Mouse (Mus musculus) v-Abl transformed pro-B cells (cell line): ENCODE measurements around the gene Pnpla5.
"Not testable (repeated sequence)": the region's sequence is repeated elsewhere in the genome, so short reads cannot be mapped to it uniquely, and the experiment has no call there.

Experiments
- in situ Hi-C, 2 experiments: fragments of 400-800 bp; cut with MboI; formaldehyde crosslinking; loops; one replicate each; pipeline ENCODE4 v1.15.1; 2025; ENCODE audit not compliant: unreplicated experiment in 2 of 2

The Pnpla5 gene

DNA sequence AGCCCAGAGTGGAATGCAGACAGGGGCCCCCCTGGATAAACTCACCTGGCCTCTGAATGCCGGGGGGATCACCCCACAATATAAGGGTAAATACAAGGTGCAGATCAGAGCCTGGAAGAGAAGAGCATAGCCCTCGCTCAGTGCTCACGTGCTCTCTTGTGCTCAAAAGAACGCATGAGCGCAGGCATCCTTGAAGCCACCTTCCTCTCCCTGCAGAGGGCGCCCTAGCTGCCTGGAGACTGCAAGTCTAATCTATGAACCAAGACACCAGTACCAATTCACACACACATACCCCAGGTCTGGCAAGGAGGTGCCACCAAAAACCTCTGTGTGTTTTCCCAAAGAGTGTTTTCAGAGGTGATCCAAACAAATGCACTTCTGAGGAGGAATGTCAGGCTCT is 2.4 kb downstream of the Pnpla5 start:
- in situ Hi-C loops: no loop called here

DNA sequence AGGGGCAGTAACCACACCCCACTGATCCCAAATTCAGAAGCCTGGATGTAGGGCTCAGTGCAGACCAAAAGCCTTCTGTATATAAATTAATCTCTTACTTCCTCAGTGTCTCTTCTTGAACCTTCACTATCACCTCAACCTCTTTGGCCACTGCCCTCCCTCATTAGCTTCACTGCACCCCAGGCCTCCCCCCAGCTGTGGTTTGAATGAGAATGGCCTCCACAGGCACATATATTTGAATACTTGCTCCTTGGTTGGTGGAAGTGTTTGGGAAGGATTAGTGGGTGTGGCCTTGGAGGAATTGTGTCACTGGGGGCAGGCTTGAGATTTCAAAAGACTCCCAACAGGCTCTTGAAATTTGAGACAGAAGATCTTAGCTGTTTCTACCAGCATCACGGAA is 6.5 kb downstream of the Pnpla5 start:
- in situ Hi-C loops: no loop called here

DNA sequence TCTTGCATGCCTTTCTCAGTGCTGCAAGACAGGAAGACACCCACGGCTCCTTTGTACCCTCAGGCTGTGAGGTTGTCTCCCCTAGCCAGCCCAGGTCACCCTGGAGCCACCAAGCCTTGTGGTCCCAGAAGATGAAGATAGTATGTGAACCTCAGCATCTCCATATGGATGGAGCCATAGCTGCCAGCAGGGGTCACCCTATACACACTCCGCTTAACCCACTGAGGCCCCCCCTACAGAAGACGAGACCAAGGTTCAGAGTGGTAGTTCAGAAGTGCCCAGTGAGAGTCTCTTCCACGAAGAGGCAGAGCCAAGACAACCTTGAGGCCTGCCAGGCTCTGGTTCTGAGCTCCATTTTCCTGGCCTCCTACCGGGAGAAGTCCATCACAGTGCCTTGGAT is 7.2 kb downstream of the Pnpla5 start:
- in situ Hi-C loops: no loop called here

DNA sequence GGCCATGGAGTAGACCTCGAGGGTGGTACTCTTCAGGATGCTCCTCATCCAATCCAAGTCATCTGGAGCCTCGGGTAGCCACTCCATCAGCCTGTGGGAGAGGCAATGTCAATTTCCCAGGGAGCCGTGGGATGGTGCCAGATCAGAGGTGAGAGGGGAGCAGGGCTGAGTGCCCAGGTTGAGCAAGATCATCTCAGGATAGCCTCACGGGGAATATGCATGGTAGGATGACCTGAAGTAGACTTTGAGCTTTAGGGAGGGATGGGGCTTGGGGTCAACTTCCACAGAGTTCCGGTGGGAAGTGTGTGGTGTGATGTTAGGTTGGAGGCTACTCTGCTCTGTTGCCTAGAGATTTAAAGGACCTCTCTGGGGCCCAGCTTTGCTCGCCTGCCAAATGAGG is 9.1 kb downstream of the Pnpla5 start:
- in situ Hi-C loops: no loop called here

DNA sequence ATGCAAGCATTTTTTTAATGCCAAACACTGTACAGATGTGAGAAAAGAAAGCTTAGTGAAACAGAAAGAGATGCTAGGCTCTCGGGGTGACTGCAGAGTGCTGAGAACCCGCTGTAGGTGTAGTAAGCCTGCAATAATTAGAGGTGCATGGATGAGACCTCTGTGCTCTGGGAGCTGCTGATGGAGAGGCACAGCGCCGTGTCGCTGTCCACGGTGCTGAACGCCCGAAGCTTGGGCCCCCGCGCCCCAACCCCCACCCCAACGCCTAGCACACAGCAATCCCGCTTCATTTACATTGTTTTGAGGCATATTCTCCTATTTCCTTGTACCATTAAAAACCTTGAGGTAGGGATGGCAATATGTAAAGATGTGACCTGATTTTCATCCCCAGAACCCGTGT is 14.1 kb downstream of the Pnpla5 start:
- in situ Hi-C loops: no loop called here

DNA sequence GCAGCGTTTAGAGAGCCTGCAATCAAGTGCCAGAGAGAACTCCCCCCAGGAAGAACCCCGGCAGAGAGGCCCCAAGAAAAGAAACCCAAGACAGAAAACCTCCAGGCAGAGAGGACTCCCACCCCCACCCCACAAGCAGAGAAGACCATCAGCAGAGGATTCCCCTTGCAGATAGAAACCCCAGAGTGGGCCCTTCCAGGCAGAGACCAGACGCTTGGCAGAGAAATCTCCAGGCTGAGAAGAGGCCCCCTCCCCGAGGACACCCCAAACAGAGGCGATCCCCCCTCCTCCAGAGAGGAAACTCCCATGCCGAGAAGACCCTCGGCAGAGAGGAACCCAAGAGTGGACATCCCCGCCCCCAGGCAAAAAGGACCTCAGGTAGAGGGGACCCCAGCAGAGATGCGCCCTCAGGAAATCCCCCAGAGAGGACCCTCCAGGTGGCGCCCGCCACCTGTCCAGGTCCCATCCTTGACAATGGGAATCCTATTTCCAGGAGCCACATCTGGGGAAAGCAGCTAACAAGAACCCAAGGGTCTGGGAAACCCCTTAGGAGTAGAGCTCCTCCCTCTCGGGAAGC is 17.0 kb downstream of the Pnpla5 start:
- in situ Hi-C loops: no loop called here

DNA sequence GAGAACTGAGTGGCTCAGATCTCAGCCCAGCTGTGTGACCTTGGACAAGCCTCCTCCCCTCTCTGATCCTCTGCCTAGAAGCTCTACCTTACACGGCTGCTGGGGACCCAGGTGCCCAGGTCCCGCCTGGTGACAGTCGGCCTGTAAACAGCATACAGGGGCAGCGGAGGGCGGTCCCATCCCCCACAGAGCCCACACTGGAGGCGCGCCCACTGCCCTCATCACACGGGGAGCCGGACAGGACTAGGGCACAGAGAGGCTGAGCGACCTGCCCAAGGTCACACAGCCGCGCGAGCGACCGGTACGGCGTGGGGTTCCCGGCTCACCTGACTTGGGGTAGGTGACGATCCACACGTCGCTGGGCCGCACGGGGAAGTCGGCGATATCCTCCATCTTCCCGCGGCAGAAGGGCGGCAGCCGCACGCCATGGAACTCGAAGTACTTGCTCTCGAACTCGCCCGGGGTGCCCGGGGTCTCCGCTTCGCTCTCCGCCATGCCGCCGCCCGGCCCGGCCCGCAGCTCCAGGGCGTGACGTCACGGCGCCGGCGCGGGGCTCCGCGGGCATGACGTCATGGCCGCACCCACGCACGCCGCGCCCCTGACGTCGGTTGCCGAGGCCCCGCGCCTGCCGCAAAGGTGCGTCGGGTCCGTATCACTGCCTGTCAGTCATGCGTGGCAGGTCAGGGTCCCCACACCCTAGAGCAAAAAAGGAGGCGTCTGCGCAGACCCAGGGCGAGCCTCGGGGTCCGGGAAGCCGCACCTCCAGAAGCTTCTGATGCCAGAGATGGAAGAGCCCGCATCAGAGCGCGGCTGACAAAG is 17.7 kb downstream of the Pnpla5 start, which contains the start of gene Sult4a1:
Gene Sult4a1, minus strand, starts transcription at position 650 of the 819 bp plus-strand sequence.
- in situ Hi-C loops: no loop called here

DNA sequence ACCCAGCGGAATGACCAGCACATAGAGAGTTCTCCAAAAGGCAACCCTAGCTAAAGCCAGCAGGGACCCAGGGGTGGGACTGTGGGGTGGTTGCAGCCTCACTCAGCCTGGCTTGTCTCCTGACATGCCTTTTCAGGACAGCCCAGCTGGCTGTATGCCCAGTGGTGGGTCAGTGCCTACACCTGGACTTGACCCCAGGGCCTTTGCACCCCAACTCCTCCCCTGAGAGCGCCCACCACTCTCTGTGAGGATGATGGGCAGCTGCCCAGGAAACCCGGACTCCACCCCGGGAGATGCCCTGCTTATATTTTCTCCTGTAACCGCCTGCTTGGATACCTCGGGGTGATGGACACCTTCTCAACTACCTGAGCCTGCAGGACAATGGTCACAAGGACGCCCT is 18.3 kb downstream of the Pnpla5 start:
- in situ Hi-C loops: no loop called here

DNA sequence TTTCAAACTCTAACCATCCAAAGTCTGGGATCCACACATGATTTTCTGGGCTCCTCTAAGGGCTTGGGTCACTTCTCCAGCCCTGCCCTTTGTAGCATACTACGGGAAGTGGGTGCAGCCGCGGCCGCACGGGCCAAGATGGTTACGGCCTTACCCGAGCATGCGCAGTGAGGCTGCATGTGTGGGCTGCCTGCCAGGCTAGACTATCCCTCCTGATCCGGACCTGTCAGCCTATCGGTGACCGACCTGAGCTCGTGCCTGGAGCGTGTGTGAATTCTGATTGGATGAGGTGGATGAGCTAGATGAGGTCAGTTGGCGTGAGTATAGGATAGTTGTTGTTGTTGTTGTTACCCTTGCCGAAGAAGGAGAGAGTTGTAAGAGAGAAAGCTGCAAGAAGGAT is 25.4 kb downstream of the Pnpla5 start:
- in situ Hi-C loops: not testable (repeated sequence)

DNA sequence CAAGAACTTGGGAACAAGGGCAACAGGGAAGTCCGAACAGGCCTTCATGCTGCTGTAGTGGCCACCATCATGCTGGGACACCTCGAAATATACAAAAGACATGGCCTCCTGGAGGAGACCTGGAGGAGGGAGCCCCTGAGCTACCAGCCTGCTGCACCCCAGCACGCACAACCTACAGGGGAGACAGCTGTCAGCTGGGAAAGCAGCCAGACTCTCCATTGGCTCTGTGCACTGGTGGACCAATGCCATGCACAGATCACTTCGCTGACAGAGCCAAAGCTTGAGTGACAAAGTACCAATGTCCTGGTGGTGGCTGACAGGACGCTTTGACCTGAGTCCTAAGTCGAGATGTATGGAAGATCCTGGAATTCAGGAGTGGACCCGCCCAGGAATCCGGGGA is 26.9 kb downstream of the Pnpla5 start:
- in situ Hi-C loops: no loop called here

DNA sequence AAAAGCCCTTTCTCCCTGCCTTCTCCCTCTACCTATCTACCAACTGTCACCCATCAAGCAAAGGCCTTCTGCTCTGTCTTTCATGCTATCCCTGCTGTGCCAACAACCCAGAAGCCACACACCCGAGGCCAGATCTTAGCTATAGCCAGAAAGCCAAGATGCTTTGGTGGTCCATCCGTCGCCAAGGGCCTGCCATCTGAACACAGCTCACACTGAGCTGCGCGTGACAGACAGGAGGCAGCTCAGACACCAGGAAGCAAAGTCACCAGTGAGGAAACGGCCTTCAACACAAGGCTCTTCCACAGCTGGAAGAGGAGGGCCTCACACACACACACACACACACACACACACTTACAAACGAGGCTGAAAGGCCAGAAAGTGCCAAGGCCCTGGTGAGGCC is 28.1 kb downstream of the Pnpla5 start:
- in situ Hi-C loops: no loop called here

DNA sequence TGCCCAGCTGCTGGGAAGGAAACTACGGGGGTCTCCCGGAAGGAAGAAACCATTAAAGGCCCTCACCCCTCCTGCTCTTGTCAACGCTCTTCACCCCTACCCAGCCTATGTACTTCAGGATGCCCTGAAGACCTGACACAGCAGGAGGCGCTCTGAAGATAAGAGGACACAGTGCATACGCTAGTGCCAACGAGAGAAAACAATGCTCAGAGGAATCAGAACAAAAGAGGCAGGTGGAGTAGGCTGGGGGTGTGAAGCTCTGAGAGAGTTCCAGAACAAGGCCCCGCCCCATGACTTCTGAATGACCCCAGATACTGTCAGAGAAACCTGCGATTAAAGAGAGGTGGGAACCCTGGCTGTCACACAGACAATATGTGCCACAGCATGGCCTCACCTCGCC is 36.2 kb downstream of the Pnpla5 start:
- in situ Hi-C loops: no loop called here

DNA sequence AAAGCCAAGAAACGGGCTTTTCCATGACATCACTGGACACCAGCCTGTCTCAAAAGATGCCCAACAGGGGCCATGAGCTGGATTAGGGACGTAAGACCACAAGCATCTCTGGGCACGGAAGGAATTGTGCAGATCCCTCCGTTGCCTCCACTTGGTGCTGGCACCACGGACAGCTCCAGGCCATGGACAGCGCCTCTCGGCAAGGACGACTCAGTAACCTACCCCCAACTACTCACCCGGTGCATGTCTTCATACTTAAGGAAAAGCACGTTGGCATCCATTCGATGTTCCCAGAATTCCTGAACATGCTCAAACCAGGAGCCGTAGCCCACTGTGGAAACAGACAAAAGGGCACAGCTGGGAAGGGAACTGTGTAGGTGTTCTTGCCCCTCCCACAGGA is 36.6 kb downstream of the Pnpla5 start:
- in situ Hi-C loops: no loop called here

DNA sequence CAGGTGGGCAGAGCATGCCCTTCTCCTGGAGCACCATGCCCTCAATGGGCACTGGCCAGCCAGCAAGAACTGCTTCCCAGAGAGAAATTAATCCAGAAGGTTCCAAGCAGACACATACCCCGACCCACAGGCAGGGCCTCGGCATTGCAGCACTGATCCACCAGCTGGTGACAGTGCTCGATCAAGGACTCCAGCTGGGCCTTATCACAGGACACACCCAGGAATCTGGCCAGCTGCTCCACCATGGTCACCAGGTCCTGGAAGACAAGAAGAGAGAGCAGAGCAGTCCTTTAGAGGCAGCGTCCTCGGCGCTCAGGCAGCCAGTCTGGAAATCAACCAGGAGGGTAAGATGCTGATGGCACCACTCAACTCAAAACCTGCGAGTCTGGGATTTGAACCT is 42.9 kb downstream of the Pnpla5 start:
- in situ Hi-C loops: no loop called here

DNA sequence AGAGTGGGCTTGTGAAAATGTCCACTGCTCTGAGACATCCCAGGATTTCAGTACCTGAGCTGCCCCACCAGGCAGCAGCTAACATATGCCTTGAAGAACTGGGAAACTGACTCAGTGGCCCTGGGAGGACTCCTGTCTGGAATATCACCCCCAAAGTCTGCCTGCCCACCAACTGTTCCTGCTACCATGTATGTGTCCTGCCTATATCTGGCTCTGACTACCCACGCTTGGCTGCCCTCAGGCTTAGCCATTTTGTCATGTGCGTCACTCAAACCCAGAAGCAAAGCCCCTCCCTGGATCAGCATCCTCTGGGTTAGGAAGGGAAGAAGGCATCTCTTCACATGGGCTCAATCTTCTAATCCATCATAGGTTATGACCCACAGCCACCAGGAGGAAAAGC is 43.5 kb downstream of the Pnpla5 start:
- in situ Hi-C loops: loop anchor here (5.0 to 10.0 kb wide), 3 partner anchors 185 to 553 kb away; no protein-coding TSS in a partner anchor

DNA sequence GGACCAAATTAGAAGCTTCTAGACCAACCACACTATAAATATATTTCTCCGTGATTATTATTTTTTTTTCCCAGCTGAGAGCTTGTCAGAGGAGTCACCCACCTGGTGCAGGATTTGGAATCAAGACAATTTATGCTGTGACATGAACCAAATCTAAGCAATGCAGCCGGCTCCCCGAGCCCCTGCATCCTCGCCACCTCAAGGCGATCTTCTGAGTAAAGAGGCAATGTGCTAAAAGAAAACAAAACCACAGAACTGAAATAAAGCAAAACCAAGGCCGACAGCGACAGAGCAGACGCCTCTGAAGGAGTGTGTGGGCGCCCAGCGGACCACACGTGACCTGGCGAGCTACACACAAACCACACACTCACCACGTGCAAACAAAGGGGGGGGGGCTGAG is 44.3 kb downstream of the Pnpla5 start:
- in situ Hi-C loops: loop anchor here (5.0 to 10.0 kb wide), 3 partner anchors 186 to 554 kb away; no protein-coding TSS in a partner anchor

DNA sequence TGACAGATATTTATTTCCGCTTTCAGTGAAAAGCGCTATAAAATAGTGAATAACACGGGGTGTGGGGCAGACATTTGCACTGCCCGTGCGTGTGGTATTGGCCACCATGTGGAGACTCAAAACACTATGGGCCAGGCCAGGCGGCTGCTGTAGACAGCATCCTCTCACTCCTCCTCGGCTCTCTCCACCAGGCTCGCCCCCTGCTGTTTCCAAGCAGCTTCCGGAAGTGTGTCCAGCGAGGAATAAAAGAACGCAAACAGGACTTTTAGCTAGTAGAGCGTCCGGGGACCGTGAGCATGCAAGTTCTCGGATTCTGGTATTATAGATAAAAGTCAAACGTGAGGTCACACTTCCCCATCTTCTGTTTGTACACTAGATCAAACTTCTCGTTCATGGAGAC is 45.8 kb downstream of the Pnpla5 start:
- in situ Hi-C loops: loop anchor here (5.0 to 10.0 kb wide), 3 partner anchors 188 to 555 kb away; no protein-coding TSS in a partner anchor

DNA sequence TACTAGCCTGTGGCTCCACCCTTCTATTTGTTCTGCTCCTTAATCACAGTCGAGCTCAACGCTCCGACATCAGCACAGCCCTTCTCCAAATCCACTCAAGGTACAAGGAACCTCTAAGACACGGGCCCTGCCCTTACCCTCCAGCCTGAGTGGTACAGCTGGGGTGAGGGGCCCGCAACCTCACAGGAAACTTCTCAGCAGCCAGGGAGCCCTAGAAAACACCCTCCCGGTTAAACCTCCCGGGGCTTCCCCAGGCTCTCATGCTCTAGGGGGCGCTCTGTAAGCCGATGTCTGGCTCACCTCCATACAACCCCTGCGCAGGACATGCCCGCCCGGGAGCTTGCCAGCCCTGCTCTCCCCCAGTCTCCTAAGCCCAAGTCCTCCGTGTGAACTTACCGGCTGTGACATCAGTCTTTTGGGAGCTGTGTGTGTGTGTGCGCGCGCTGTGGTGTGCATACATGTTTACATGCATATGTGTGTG is 48.2 kb downstream of the Pnpla5 start:
- in situ Hi-C loops: loop anchor here (5.0 to 25.0 kb wide), 9 partner anchors 190 to 2012 kb away; partner anchors contain the start of genes 4930407I10Rik (in 1 of the 2), Bik (in 1 of the 2), Mei1 (in 1 of the 2) and Nfam1 (in 1 of the 2)

DNA sequence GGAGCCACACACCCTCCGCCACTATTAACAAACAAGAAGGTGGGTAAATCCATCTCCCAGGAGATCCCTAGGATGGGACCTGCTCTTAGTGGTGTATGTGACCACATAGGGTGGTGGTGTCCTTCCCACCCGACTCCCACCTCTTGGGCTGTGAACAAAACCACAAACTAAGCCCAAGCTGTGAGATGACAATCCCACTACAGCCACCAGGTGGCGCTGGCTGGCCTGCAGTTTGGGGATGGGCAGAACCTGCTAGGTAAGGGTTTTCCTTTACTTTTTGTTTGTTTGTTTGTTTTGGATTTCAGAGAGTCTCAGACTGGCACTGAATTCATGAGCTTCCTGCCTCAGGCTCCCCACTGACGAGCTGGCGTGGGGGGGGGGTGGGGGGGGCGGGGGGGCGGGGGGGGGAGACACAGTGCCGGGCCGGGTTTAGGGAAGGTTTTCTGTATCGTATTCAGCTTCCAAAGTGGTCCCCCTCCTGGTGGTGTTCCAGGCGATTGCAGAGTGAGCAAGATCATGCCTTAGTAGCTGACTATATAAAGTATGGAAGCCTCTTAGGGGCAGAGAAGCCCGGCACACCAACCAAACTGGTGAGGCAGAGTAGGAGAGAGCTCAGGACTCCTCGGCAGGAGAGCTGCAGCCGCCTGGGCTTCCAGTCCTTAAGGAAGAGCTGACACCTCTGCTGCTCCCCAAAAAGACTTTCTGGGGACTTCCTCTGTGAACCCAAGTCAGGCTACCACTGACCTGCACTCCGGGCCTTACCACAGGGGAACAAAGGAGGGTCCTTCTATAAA is 48.9 kb downstream of the Pnpla5 start:
- in situ Hi-C loops: loop anchor here (10.0 to 25.0 kb wide), 7 partner anchors 191 to 2012 kb away; partner anchors contain the start of genes 4930407I10Rik (in 1 of the 2), Bik (in 1 of the 2), Mei1 (in 1 of the 2) and Nfam1 (in 1 of the 2)

DNA sequence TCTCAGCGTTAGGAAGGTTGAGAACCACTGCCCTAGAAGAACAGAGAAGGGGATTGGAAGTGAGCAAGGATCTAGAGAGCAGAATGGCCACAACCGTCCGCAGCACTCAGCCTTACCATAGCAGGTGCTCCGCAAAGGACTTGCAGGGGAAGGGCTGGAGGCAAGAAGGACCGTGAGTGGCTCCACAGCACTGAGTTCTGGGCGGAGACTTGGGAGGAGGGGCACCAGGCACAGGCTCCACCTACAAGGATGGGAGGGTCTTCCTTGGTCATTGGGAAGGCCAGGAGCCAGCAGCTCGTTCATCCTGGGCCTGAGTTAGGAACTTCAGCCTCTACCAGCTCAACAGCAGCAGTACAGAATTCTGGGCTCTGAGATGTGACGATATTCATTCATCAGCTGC is 49.9 kb downstream of the Pnpla5 start:
- in situ Hi-C loops: loop anchor here (10.0 to 25.0 kb wide), 7 partner anchors 192 to 2011 kb away; partner anchors contain the start of genes 4930407I10Rik (in 1 of the 2), Bik (in 1 of the 2), Mei1 (in 1 of the 2) and Nfam1 (in 1 of the 2)
